Mouse (Mus musculus) T-helper 17 cell (primary cell): ENCODE data around the gene Ltbp1.

Source experiments
- in situ Hi-C, 2 experiments: fragments of 300-600 bp; cut with MboI, MseI; formaldehyde crosslinking; loops; 1 replicate in 1 of 2; 2 replicates in 1 of 2; pipeline ENCODE4 v1.15.1; 2025; ENCODE audit warnings: high pct_unique_total_duplicates in 2 of 2

Gene Ltbp1

DNA sequence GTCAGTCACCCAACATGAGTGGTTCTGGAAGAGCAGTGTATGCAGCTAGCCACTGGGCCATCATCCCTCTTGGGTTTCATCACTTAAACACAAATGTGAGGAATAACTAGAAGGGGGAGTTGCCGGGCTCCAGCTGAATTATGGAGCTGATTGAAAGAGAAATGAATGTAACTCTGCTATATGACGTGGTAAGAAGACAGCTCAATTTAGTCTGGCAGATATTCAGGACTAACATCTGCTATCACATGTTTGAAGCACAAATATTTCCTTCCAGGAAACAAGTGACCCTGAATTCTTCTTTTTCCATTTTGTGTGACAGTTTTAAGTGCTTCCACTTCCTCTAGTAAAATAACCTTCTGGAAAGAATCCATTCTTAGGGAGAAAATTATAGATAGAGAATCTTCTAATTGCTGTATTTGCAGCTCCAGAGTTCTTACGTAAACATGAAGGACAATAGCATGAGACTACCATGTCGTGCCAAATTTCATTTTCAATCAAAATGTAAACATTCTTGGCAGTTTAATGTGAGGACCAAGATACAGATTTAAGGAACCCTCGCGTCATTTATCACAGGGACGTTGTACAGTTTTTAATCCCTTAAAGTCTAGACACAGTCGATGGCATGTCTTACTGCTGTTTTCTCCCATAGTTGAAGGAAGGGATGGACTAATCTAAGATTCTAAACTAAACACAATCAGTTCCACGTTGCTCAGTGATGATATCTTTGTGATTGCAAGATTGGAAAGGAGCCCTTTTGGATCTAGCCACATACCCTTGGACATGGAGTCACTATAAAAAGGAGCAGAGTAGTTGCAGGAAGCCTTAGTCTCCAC lies 279.7 kb downstream of the Ltbp1 start:
- in situ Hi-C loops: no loop called here

DNA sequence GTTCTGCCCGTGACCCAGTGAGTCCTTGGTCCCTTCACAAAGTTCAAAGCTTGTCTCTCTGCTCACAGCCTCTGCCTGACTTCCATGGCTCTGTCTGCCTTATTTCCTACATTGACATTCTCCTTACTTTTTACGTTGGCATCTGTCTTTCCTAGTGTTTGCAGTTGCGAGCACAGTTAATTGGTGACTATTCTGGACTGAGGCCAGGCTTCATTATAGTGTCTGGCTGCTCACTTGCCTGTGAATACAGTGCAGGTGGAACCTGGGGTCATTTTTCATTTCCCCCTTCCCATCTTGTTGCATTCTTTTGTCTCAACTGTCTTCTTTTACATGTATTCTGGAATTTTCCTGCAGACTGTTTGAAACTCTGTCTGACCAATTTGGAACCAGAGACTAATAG lies 287.6 kb downstream of the Ltbp1 start:
- in situ Hi-C loops: no loop called here

DNA sequence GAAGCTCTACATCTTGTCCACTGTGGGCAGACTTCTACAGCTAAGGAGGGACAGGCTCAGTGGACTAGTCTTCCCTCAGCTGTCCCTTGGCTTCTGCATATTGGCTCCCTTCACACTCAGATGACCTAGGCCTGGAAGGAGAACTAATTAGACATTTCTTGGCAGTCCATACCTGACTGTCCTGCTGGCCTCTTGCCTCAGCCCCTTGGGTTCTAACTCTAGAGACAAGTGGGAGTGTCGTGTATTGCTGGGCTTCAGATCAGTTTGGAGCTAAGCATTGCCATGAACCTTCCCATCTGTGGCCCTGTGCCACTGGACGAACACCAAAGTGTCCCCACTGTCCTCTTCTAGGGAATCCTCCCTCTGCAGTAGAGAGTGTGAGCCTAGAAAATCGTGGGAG lies 288.4 kb downstream of the Ltbp1 start:
- in situ Hi-C loops: no loop called here

DNA sequence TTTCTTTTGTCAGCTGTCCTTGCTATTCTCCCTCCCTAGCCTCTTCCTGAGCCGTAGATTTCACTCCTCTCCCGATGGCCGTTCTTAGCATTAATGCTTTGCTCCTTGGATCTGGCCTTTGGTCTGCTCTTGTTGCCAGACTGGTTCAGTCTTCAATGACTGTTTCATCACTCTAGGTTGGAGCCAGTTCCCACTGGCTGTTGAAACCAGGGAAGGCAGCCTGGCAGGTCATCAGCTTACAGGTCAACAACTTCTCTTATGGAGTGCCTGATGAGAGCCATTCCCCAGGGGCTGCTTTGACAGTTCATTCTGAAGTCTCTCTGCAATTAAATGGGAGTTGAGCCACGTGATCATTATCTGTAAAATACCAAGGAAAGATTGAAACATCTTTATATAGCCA lies 295.5 kb downstream of the Ltbp1 start:
- in situ Hi-C loops: no loop called here

DNA sequence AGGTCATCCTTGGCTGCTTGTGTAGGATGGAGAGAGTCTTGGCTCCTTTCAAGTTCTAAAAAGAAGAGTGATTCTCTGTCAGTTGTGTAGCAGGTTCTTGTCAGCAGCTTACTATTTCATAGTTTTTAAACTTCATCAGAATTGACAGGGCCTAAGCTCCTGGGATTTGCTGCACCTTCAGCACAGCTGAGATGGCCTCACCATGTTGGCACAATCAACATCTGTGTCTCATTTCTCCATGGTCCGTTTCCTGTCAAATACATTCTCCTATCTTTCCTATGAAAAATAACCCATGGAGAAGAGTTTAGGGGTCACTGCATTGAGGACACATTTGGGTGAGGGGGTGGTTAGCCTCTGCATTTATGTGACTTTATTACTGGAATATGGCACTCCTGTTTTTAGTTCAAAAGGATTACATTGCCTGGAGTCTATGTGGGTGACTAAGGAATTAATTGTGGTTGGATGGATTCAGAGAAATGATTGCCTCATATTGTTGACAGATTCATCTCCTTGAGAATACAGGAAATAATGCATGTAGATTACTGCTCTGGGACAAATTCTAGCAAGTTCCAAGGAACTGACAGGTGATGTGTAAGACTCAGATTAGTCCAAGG lies 299.5 kb downstream of the Ltbp1 start:
- in situ Hi-C loops: no loop called here

DNA sequence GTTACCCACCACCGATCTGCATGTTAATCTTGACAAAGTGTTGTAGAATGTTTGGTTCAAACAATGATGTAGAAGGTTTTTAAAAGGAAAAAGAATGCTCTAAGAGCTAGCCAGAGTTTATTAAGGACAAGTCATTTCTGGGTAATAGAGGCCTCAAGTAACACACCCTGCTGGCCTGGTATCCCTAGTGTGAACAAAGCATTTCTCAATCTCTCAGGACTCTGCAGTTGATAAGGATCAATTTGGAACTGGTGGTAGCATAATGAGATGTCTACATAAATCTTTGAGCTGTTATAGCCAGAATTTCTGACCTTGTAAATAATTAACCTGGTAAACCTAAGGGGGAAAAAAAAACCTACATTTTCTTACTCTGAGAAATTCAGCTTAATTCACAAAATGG lies 300.3 kb downstream of the Ltbp1 start:
- in situ Hi-C loops: no loop called here

DNA sequence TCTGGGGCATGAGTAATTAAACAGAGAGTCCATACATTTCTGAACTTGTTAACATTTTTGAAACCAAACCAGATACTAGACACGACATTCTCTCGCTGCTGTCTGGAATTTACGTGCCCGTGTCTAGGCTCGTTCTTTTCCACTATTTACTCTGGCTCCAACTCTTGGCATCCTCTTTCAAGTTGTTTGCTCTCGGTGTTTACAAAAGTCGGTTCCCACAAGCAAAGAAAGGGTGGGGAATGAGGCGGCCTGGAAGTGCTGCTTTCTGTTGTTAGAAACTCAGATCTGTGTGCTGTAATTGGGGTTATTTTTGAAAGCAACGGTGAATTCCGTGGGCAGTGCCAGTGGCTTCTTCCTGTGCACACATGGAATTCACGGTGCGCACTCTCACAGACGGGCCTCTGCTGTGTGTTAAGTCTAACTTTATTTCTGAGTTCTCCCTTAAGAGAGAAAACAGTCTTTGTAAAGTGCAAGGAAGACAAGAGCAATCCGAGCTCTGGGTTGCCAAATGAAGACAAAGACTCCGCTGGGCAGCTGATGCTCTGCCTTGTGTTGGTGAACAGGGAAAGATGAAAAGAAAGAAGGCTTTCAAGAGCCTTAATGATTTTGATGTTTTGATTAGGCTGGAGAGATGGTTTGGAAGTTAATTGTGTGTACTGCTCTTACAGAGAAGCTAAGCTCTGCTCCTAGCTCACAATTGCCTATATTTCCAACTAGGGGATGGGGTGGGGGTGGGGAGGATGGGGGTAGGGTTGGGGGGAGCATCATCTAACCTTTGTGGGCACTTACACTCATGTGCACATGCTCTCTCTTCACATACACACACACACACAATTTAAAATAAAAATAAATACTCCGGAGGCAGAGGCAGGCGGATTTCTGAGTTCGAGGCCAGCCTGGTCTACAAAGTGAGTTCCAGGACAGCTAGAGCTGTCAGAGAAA lies 302.0 kb downstream of the Ltbp1 start:
- in situ Hi-C loops: no loop called here

DNA sequence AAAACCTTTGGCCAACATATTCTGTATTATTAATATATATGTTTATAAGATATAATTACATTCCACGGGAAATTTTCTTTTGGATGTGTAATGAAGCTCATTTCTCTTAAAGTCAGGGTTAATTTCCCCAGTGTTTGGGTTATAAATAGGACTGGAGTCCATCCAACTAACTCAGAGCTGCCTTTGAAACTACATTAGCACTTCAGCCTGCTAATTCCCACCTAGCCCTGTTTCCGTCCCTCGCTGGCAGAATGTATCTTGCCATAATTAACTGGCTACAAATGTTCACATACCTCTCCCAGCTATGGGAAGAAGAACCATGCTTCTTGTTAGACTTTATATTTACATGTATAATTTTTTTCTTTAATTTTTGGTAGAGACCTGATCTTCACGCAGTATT lies 311.7 kb downstream of the Ltbp1 start:
- in situ Hi-C loops: no loop called here

DNA sequence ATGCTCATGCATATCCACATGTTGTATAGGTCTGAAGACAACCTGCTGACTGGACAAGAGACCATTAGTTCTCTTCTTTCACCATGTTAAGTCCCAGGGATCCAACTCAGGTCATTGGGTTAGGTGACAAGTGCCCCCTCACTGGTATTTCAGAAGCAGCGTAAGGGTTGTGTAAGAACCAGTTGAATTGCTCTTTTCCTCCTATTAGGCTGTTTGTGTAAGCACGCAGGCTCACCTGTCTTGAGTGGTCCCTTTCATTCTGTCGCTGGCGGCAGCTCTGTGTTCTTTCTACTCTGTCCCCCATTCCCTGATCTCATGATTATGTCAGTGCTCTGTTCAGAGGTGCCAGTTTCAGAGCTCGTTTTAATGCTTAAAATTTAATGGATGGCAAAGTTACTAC lies 317.9 kb downstream of the Ltbp1 start:
- in situ Hi-C loops: loop anchor here in 1 of 2 experiments (10.0 kb wide), 1 partner anchor 438 kb away; no protein-coding TSS in a partner anchor

DNA sequence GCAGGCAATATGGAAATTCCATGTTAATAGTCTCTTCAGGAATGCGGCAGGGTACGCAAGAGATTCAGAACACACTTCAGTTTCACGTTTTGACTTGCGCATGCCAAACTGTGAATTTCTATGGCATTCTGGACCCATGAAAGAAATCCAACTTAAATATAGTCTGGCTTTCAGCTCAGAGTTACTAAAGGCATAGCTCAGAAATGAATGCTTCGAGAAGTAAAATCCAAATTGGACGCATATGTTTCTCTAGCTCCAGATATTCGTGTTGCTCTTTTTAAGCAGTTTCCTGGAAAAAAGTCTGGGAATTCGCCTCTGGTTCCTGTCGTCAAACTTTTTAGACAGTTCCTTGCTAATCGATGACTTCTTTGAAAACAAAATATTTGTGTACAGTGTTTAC lies 318.4 kb downstream of the Ltbp1 start:
- in situ Hi-C loops: loop anchor here in 1 of 2 experiments (10.0 kb wide), 1 partner anchor 439 kb away; no protein-coding TSS in a partner anchor

DNA sequence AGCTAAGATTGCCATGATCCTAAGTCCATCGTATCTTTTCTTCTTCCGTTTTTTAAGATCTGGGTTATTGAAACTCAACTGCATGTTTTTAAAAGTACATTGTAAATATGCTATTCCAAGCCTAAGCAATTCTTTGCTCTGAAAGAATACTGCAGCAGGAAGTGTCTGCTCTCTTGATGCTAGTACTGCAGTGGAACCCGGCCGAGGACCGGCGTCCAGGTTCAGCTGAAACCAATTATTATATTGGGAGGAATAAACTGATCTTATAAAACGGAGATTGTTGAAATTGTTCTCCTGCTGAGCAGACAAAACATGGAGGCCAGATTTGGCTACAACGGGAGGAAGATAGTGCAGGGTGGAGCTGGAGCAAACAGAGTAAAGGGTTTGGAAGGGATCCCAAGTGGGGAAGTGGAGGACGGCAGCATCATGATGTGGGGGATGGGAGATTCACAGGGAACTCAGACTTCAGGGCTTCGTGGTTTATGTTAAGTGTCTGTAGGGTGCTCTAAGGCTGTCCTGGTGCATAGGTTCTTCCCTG lies 322.8 kb downstream of the Ltbp1 start:
- in situ Hi-C loops: loop anchor here in 1 of 2 experiments (10.0 kb wide), 1 partner anchor 443 kb away; no protein-coding TSS in a partner anchor

DNA sequence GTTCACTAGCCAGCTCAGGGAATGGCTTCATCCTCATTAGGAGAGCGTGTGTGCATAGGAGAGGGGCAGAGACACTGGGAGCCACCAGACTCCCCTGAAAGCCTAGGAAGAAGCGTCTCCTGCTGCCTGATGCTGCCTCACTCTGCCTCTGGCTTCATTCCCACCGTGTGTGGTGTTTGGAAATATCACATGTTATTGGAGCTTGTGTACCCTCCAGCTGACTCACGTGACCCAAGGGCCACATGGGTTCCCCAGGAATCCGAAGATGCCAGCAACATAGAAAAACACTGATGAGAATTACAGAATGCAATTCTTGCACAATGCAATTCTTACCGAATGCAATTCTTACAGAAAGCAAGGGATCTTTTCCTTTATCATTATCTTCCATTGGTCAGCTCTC lies 325.0 kb downstream of the Ltbp1 start:
- in situ Hi-C loops: no loop called here

DNA sequence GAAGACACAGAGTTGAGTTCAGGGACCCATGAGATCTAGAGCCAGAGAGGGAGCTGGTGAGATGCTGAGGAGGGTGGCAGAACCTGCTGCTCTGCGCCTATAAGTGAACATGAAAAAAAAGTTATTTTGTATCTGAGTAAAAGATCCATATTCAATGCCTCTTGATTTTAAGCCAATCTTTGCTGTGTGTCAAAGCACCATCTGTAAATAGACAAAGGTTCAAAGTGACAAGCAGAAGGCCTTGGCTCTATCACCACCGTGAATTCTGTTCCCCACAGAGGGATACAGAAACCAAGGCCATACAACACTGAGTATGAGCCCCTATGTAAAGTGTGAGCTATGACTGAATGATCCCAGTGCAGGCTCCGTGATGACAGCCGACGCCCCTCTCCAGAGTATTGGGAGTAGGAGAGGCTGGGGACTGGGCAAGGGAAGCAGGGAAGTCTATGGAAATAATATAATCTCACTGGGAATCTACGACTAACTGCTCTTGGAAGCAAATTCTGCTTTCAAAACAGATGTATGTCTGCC lies 326.1 kb downstream of the Ltbp1 start:
- in situ Hi-C loops: no loop called here

DNA sequence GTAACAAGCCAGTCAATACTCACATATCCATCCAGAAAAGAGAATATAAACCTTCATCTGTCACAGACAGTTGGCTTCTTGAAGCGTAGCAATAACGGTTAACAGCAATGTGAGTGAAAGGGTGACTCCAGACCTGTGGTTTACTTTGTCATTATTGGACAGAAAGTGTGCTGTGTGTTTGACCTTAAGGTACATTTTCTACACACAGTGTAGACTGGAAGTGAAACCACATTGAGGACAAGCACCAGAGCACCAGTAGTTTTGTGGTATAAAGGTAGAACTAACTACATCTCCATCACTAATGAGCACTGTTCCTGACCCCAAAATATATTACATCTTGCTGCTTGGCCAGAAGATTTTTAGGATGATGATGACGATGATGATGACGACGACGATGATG lies 326.9 kb downstream of the Ltbp1 start:
- in situ Hi-C loops: no loop called here

DNA sequence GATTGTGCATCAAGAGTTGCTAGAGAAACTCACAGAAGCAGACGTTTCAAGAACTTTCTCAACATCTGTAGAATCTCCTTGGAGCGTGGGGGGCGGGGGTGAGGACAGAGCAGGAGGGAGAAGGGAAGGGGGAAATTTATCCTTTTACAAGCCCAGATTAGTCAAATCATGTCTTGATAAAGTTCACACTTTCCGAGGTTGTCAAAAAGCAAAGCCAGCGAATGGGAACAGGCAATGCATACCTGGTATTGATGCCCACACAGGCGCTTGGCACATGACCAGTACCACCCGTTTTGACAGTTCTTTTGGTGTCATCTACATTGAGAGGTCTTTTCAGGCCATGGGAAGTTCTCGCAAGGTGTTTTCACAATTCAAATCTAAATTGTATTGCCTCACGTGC lies 327.6 kb downstream of the Ltbp1 start:
- in situ Hi-C loops: no loop called here

DNA sequence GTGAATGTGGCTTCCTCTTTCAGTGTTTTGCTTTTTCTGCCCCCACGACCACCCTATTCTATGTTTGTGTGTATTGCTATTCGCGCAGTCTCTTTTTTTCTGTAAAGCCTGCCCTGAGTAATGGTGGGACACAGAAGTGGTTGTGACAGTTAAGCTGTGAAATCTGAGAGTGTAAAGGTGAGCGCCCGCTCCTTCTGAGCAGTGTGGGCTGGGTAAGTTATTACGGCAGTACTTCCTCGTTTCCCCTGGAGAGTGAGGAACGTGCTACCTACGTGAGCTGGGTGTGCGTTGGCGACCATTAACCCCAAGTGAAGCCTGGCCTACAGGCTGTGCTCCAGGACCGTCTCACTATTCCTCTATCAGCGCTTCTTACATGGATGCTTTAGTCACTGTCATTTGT lies 328.4 kb downstream of the Ltbp1 start:
- in situ Hi-C loops: no loop called here

DNA sequence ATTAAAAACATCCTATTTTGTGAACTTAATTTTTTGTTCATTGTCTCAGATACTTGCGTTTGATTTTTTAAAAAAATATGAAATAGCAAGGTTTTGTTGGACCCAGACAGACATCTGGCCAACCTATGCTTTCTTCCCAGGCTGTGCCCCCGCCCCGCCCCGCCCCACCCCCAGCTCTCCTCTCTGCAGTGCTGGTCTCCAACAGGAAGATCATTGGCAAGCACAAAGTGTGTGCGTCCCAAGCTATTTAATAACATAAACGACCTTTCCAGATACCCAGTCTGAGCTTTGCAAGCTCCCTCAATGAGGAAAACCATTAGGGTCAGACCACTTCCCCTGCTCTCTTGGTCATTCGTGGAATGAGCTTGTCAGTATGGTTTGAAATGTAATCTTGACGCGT lies 330.3 kb downstream of the Ltbp1 start:
- in situ Hi-C loops: no loop called here

DNA sequence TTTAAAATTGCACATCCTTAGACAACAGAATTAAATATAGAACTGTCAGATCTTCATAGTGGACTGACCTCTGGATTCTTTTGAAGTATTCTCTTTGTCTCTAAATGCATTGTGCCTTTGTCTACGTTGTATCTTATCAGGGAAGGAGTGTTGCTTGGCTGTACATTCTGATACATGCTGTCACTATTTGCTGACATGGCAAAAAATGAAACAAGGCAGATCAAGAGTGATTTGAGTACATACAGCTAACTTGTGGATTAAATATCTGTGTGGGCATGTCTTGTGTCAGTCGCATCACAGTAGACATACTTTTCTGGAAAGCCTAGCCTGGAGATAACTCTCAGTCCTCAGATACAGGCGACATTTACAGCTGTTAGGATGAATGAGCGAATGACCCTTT lies 335.9 kb downstream of the Ltbp1 start:
- in situ Hi-C loops: no loop called here

DNA sequence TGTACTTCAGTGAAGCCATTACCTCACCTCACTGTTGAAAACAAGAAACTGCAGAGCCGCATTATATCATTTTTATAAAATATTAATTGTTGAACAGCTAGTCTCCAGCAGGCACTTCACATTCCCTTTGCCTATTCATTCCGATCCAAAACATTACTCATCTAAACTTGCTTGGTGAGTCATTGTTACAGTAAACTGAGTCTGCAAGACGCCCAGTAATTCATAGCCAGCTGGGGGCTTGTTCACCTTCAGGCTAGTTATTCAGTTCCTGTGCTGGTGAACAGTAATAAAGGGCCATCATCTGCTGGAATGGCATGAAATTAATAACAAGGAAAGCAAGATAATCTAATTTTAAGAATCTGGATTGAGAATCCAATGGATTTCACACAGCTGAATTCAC lies 339.7 kb downstream of the Ltbp1 start:
- in situ Hi-C loops: no loop called here

DNA sequence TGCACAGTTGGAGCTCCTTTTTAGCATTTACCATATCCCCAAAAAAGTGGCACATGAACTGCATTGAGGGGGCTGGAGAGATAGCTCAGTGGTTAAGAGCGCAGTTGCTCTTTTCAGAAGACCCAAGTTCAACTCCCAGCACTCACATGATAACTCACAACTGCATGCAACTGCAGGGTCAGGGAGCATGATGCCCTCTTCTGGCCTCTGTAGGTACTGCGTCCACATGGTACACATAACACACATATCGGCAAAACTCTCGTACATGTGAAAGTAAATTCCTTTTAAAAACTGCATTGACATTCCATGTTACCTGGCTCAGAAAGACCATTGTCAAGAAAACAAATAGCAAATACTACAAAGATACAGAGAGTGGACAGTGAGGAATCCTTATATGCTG lies 342.0 kb downstream of the Ltbp1 start:
- in situ Hi-C loops: no loop called here

DNA sequence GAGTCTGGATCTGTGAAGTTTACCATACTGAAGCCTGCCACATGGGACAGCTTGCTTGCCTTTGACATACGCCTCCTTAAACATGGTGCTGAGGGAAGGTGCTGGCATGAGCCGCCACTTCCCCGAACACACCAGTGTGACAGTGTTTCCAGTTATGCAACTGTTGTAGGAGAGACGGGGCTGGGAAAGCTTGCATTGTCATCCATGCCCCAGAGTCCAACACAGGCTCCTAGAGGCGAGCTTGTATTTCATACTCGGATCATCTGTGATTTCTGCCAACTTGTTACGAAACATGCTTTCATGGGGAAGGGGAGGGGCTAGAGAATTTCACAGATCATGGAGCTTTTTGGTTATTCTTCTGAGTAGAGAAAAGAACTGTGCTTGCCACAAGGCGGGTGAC lies 343.7 kb downstream of the Ltbp1 start:
- in situ Hi-C loops: no loop called here
